In the genomic region with DNA sequence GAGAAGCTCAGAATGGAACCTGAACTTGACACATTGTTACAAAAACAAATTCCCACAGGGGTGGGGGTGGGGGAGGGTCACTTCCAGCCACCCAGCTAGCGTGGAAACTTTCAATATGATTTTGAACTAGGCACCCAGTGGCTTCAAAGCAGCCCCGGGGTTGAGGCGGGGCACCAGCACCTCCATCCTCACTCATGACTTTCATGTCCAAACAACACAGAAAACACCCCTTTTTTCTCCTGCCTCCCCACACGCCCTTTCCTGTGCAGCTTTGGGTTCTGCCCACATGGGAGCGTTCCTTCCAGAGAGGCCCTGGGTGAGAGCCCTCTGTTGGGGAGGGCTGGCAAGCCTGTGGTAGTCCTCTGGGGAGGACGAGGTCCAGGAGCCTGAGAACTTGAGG, we compare ENCODE assay signal across 18 mouse cellular contexts. TPM values are rescaled to one million over a fixed set of nuclear protein-coding genes. Genes with fewer than 3 reads are reported as not detected.
DNase-seq lines count a peak whose midpoint lies in the region; ATAC-seq and TF ChIP-seq lines count a peak whose summit lies in the region.
"Had no signal": no experiment of that assay in that cellular context is flagged by ENCODE, and none has a peak within 500 bp of the region (broad histone marks: within the 10 kb centered on the region; RNA-seq: fewer than 3 reads in every experiment).

No protein-coding gene starts in this region.

- H3K4me3 ChIP-seq in CH12.LX (replicated peaks in 1 of 3; ENCODE audit: low read depth in 2 of 3, low read length in 2 of 3, poor library complexity in 1 of 3), result no peak overlapping the region
- H3K4me3 ChIP-seq in limb, embryonic 12.5 days (replicated peaks), result no peak overlapping the region
- H3K4me3 ChIP-seq in forebrain, embryonic 12.5 days (replicated peaks), result no peak overlapping the region
- H3K4me3 ChIP-seq: embryonic facial prominence, embryonic 10.5 days; gastrocnemius, adult 2 months; midbrain, embryonic 12.5 days; stomach, embryonic 15.5 days had no signal

- dilution Hi-C loops in CH12.LX (cut with MboI; ENCODE audit: extremely low pct_ligation_motif_present, extremely low pct_unique_long_range_greater_than_20kb, low sequenced_read_pairs), result no loop called here

- DNase-seq in lung, postnatal 25 days (ENCODE audit: low spot score), result peak; percentile 28
- DNase-seq in lung, postnatal 10 days, result no peak
- DNase-seq in CH12.LX (ENCODE audit: extremely low read depth), result no peak
- DNase-seq in thymus, postnatal 4 days, result peak; percentile 61
- no peak for DNase-seq in cerebellum, adult 9-11 months
- DNase-seq: adrenal gland, postnatal 10 days; cerebellum, adult 11 months; cerebellum, postnatal 36 days; gastrocnemius, adult 2 months; heart, adult 11 months; kidney, postnatal 36 days; lung, adult 2 months had no signal

- WGBS in limb, embryonic 12.5 days, result 56% methylated on average over 6 of the region's 6 CpGs
- 75% methylated on average over 6 of the region's 6 CpGs for WGBS in forebrain, embryonic 12.5 days

- in situ Hi-C loops in CH12.LX (cut with MboI; ENCODE audit: low pct_ligation_motif_present, low pct_unique_long_range_greater_than_20kb, low sequenced_read_pairs), result loop anchor here (10.0 kb wide), 1 partner anchor 214 kb away; no protein-coding TSS in a partner anchor

- TF ChIP-seq EP300 in CH12.LX (IDR thresholded peaks at IDR 0.05; ENCODE audit: low read length), result no peak

- TF ChIP-seq CTCF in CH12.LX (conservative IDR thresholded peaks at IDR 0.05 in 1 of 2, IDR thresholded peaks at IDR 0.05 in 1 of 2; ENCODE audit: low read depth in 2 of 2, low read length in 2 of 2), result no peak

- no peak for ATAC-seq in limb, embryonic 12.5 days (ENCODE audit: insufficient number of reproducible peaks, insufficient read depth, low FRiP score, low TSS enrichment, low read depth)
- ATAC-seq in forebrain, embryonic 12.5 days (ENCODE audit: low FRiP score), result no peak

- no peaks in the 10 kb centered on the region for H3K27me3 ChIP-seq in CH12.LX (replicated peaks)
- H3K27me3 ChIP-seq in limb, embryonic 12.5 days, result no peaks in the 10 kb centered on the region; the same call in 1 of the 2 replicates
- H3K27me3 ChIP-seq in forebrain, embryonic 12.5 days, result peaks cover 15% of the 10 kb centered on the region
- H3K27me3 ChIP-seq: stomach, embryonic 15.5 days had no signal

- no peak for TF ChIP-seq RAD21 in CH12.LX (IDR thresholded peaks at IDR 0.05; ENCODE audit: low read depth, low read length)

- H3K9ac ChIP-seq in CH12.LX (ENCODE audit: insufficient read depth, low read depth), result no peak overlapping the region
- no peak overlapping the region for H3K9ac ChIP-seq in limb, embryonic 12.5 days (replicated peaks)
- H3K9ac ChIP-seq in forebrain, embryonic 12.5 days, result no peak overlapping the region
- H3K9ac ChIP-seq: midbrain, embryonic 12.5 days; stomach, embryonic 15.5 days had no signal

- no peak for TF ChIP-seq POLR2A in CH12.LX (IDR thresholded peaks at IDR 0.05; ENCODE audit: low read depth, low read length)

- H3K9me3 ChIP-seq in CH12.LX (replicated peaks; ENCODE audit: low read length), result peaks cover 6% of the 10 kb centered on the region
- no peaks in the 10 kb centered on the region for H3K9me3 ChIP-seq in limb, embryonic 12.5 days
- H3K9me3 ChIP-seq in forebrain, embryonic 12.5 days, result no peaks in the 10 kb centered on the region
- H3K9me3 ChIP-seq: embryonic facial prominence, embryonic 10.5 days; midbrain, embryonic 12.5 days; stomach, embryonic 15.5 days had no signal

- peaks cover 38 to 51% of the 10 kb centered on the region in 2 experiments for H3K36me3 ChIP-seq in CH12.LX (replicated peaks in 1 of 2; ENCODE audit: control insufficient read depth in 1 of 2, insufficient read depth in 1 of 2, low read length in 1 of 2)
- H3K36me3 ChIP-seq in limb, embryonic 12.5 days, result no peaks in the 10 kb centered on the region
- no peaks in the 10 kb centered on the region for H3K36me3 ChIP-seq in forebrain, embryonic 12.5 days (replicated peaks)
- H3K36me3 ChIP-seq: embryonic facial prominence, embryonic 10.5 days; midbrain, embryonic 12.5 days; stomach, embryonic 15.5 days had no signal

- peak overlapping the region; percentile 11; the same call in 1 of the 2 replicates for H3K27ac ChIP-seq in CH12.LX (ENCODE audit: insufficient read depth, low read depth)
- no peak overlapping the region for H3K27ac ChIP-seq in limb, embryonic 12.5 days
- H3K27ac ChIP-seq in forebrain, embryonic 12.5 days, result no peak overlapping the region
- H3K27ac ChIP-seq: embryonic facial prominence, embryonic 10.5 days; gastrocnemius, adult 2 months; midbrain, embryonic 12.5 days; stomach, embryonic 15.5 days had no signal

- no peak overlapping the region for H3K4me2 ChIP-seq in CH12.LX (ENCODE audit: insufficient read depth, low read depth, poor library complexity, severe bottlenecking)
- H3K4me2 ChIP-seq in limb, embryonic 12.5 days, result peak overlapping the region; percentile 46; the same call in 1 of the 2 replicates
- H3K4me2 ChIP-seq in forebrain, embryonic 12.5 days, result no peak overlapping the region
- H3K4me2 ChIP-seq: liver, embryonic 11.5 days; midbrain, embryonic 12.5 days; stomach, embryonic 15.5 days had no signal

- H3K4me1 ChIP-seq in CH12.LX (ENCODE audit: control insufficient read depth in 1 of 2, insufficient read depth in 2 of 2), result peaks cover 4 to 9% of the 10 kb centered on the region in 2 experiments; a peak in 3 of 4 replicates
- H3K4me1 ChIP-seq in limb, embryonic 12.5 days (replicated peaks), result peaks cover 41% of the 10 kb centered on the region
- H3K4me1 ChIP-seq in forebrain, embryonic 12.5 days, result peaks cover 18% of the 10 kb centered on the region

- no peaks in the 10 kb centered on the region for H3K79me2 ChIP-seq in CH12.LX (replicated peaks; ENCODE audit: control insufficient read depth, extremely low read depth, insufficient read depth, poor library complexity, severe bottlenecking)

TF ChIP-seq in CH12.LX, 34 proteins besides CTCF, POLR2A, EP300 and RAD21:
- TF ChIP-seq CHD1 (IDR thresholded peaks at IDR 0.05; ENCODE audit: low read depth, low read length) (no peak), MAX (IDR thresholded peaks at IDR 0.05; ENCODE audit: low read length) (no peak), PAX5 (IDR thresholded peaks at IDR 0.05; ENCODE audit: low read length) (no peak), IRF4 (IDR thresholded peaks at IDR 0.05; ENCODE audit: low read depth, low read length) (peak; percentile 50; the same call in 1 of the 2 replicates), SMC3 (IDR thresholded peaks at IDR 0.05; ENCODE audit: low read depth, low read length) (no peak)

RNA-seq across cellular contexts. Expression of a gene that starts 41.0 kb away (rescaled TPM):
- total RNA-seq in CH12.LX (2012; rRNA removed) (13.8 and 15.8 TPM in 2 replicates), CH12.LX (2014; rRNA removed) (9.9 and 11.5 TPM in 2 replicates)
- polyA plus RNA-seq in CH12.LX (2012; ENCODE audit: insufficient read length, low read depth), result 12.9 and 15.4 TPM in 2 replicates
- 18.5 and 49.7 TPM in 2 replicates for polyA plus RNA-seq in limb, embryonic 12.5 days (2016; fragmentation: Nextera tagmentation; extraction: Ambion mirVana)
- 11.8 and 23.9 TPM in 2 replicates for polyA plus RNA-seq in forebrain, embryonic 12.5 days (2016; fragmentation: Nextera tagmentation; extraction: Ambion mirVana)

Comparison
In these comparisons a context has a peak if more than half of its experiments do, and no peak if none do; other contexts are left out.
1. DNase-seq: peak in lung, postnatal 25 days (single experiment) and thymus, postnatal 4 days (single experiment); none in lung, postnatal 10 days (single experiment), CH12.LX (single experiment) and cerebellum, adult 9-11 months (single experiment).